Mouse (Mus musculus) v-Abl transformed pro-B cells (cell line): ENCODE data around the gene Wdhd1.

Experiments used
- in situ Hi-C, 2 experiments: fragments of 400-800 bp; cut with MboI; formaldehyde crosslinking; loops; one replicate each; pipeline ENCODE4 v1.15.1; 2025; ENCODE audit not compliant: unreplicated experiment in 2 of 2

The Wdhd1 gene

GRCm38 (mm10) chr14:47191861-47192260 lies 84.8 kb downstream of the Wdhd1 start:
- in situ Hi-C loops: loop anchor here (5.0 kb wide), 1 partner anchor 45 kb away; no protein-coding TSS in a partner anchor
